Mouse (Mus musculus) kidney, adult 9 months (tissue): Measurements from ENCODE around the gene Tnfrsf21.

ENCODE experiments used
- DNase-seq: peaks from one replicate; pipeline ENCODE4 v3.0.0; 2022

Gene Tnfrsf21

DNA sequence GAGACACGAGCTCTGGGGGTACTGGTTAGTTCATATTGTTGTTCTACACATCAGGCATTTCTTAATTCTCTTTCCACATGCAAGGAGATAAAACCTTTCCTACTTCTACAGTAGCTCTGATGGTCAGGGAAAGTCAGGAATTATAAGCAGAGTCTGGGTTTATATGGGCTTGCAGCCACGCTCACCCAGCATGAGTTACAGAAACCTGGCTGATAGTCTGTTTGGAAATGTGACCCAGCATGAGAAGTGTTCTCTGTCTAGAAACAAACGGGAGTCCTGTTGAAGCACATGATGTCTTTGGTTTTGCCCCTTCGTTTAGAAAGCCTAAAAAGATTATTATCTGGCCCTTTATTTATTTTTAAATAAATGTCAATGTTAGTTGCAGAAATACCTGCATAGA is 118.6 kb downstream of the Tnfrsf21 start:
- DNase-seq = no peak

DNA sequence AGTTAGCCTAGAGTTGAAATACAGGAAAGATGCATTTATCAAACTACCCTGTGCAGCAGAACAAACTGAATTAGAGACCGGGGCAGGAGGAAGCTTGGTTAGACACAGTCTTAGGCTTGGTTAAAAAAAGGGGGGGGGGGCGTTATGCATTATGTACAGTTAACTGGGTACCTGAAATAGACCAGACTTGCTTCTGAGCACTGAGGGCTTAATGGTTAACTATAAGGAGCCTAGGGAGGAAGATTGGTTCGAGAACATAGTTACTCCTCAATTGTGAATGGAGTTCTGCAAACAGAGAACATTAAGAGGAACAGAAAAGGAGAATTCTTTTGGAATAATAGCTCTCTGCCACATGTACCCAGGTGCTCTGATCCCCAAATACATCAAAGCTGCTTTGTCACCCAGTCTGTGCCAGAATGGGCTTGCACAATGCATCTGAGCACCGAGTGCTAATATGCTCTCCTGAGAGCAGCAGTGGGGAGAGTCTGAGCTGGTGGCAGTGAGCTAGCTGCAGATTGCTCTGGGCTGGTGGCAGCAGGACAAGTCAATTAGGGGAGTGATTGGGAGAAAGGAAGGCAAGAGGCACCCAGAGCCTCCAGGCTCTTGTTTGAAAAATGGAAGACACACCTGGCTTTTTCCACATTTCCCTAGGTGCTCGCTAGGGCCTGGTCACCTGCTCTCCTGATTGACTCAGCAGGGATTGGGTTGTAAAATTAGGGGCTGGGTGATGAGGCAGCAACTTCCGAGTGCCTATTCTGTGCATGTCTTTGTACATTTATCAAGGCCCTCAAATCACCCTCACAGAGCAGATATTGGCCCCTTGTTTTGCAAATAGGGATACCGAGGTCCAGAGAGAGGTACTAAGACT is 119.3 kb downstream of the Tnfrsf21 start:
- no peak for DNase-seq

DNA sequence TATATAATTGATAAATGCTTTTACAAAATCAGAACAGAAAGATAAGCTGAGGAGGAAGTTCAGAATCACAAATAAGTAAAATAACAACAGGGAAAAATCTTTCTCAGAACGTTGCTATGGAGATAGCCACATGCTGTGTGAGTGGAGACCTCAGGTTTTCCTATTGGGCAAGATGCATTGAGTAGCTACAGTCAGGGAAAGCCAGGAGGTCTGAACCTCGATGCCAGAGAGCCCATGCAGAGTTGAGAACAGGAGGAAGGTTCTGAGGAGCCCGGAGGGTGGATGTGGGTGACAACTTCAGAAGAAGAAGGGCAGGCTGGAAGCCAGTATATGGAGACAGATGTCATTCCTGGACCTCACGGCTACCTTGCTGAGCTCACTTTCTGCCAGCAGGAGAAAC is 120.4 kb downstream of the Tnfrsf21 start:
- DNase-seq = no peak

DNA sequence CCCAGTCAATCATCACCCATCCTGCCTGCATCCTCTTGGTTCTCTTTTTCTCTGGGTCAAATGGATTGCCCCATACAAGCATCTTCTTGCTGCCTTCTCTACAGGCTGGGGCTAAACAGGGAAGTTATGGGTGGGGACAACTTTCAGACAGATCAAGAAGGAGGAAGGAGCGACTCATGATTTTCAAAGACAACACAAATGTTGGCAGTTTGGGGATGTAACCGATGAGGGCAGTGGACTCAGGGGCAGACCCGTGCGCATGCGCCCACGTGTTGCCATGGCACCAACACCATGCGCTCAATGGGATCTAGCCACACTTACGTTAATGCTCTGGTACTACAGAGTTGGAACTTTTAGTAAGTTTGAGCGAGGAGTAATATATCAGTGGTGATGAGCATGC is 121.5 kb downstream of the Tnfrsf21 start:
- no peak for DNase-seq

DNA sequence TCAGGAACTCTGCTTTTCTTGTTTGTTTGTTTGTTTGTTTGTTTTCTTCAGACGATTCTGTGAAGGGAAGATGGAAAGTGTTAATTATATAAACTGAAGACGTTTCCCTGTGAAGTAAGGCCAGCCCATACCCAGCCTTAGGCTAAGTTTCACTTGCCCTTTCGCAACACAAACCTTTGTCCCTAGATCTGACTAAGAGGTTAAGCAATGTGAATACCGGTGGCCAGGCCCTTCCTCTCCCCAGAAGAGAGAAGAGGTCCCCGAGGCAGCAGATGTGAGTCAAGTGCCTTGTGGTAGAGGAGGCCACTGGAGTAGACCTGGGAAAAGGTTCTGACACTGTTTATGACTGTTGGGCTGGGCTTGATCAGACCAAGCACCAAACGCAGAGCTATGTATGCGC is 122.0 kb downstream of the Tnfrsf21 start:
- DNase-seq = no peak
